Mouse (Mus musculus) kidney, postnatal 0 days (tissue): ENCODE results near the gene Cpeb3. TPM values are rescaled to one million over a fixed set of nuclear protein-coding genes. Genes with fewer than 3 reads are reported as not detected.

Source experiments
- ATAC-seq: fragments of 200-750 bp; cut with Nextera tagmentation; replicated peaks from 2 replicates; pipeline ENCODE4 v1.8.0; 2017; ENCODE audit warnings: low read depth, moderate number of reproducible peaks, moderate TSS enrichment, moderate library complexity; ENCODE audit not compliant: low FRiP score
- DNase-seq: peaks from one replicate; pipeline ENCODE4 v3.0.0-alpha.2; 2016; ENCODE audit warnings: low spot score
- H3K27ac ChIP-seq: fragments of 300-500 bp; sonication (generic); 2 replicates; pipeline ENCODE4 v1.5.1; 2014; ENCODE audit warnings: mild to moderate bottlenecking
- H3K27me3 ChIP-seq: fragments of 300-500 bp; sonication (generic); 2 replicates; pipeline ENCODE4 v1.6.1; 2014; ENCODE audit warnings: low read length, mixed read lengths; ENCODE audit not compliant: insufficient read depth
- H3K36me3 ChIP-seq: fragments of 300-500 bp; sonication (generic); 2 replicates; pipeline ENCODE4 v1.6.1; 2014; ENCODE audit warnings: low read length, mixed read lengths; ENCODE audit not compliant: insufficient read depth
- H3K4me1 ChIP-seq: fragments of 300-500 bp; sonication (generic); replicated peaks from 2 replicates; pipeline ENCODE4 v1.6.1; 2014; ENCODE audit warnings: antibody characterized with exemption, low read length, mixed read lengths; ENCODE audit not compliant: insufficient read depth
- H3K4me2 ChIP-seq: fragments of 300-500 bp; sonication (generic); 2 replicates; pipeline ENCODE4 v1.6.1; 2014; ENCODE audit warnings: mild to moderate bottlenecking, low read length, moderate library complexity, mixed read lengths
- H3K4me3 ChIP-seq: fragments of 300-500 bp; sonication (generic); replicated peaks from 2 replicates; pipeline ENCODE4 v1.5.1; 2014; ENCODE audit warnings: low read depth, low read length
- H3K9ac ChIP-seq: fragments of 300-500 bp; sonication (generic); 2 replicates; pipeline ENCODE4 v1.6.1; 2014; ENCODE audit warnings: low read depth, low read length
- H3K9me3 ChIP-seq: fragments of 300-500 bp; sonication (generic); replicated peaks from 2 replicates; pipeline ENCODE4 v1.6.1; 2016; ENCODE audit warnings: low read length, inconsistent platforms, mixed read lengths
- CTCF ChIP-seq: IDR thresholded peaks from 2 replicates; pipeline ENCODE4 v1.5.1; 2016; ENCODE audit warnings: antibody characterized with exemption, low read depth, mild to moderate bottlenecking, moderate library complexity
- WGBS: fragments of 180-500 bp; shearing (Covaris S2); extraction: QIAGEN DNeasy Blood & Tissue Kit; methylation state at CpG from one replicate; pipeline ENCODE4 v1.1.7; 2014; 5-methylcytosine and 5-hydroxymethylcytosine counted together
- polyA plus RNA-seq: library from polyadenylated mRNA; unstranded; fragments of >200 nt; fragmentation: Nextera tagmentation; extraction: Ambion mirVana; gene quantifications from 2 replicates; pipeline ENCODE4 v1.2.1, GENCODE M21; 2015

Gene Cpeb3
- polyA plus RNA-seq, 1 experiment from 2014 or later: 2.1 TPM

DNA sequence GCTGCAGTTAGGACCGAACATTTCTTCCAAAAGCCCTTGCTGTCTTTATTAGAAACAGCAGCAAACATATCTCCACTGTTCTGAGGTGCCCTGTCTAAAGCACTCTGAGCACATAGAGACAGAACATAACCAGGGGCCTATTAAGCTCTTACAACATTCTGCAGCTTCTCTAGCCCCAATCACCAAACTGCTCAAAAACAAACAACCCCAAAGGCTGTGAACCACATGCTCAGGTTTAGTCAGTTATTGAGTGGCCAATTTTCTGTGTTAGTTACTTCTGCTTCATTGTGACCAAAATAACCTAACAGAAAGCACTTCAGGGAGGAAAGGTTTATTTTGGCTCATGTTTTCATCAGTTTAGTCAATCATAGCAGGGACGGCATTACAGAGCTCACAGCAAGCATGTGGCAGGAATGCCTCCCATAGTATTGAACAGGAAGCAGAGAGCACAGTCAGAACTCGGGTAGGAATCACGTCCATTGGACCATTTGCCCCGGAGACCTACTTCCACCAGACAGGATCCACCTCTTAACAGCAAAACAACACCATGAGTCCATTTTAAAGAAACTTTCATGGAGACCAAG is 15.8 kb downstream of the Cpeb3 start:
- H3K4me2 ChIP-seq: no peak overlapping the region
- no peak overlapping the region for H3K9ac ChIP-seq
- H3K27ac ChIP-seq: 0 out of 2 replicates have a peak overlapping the region, but pooled peaks have one; percentile 37
- H3K27me3 ChIP-seq: no peaks in the 10 kb centered on the region
- no peaks in the 10 kb centered on the region for H3K4me1 ChIP-seq
- 46% methylated on average over 5 of the region's 5 CpGs for WGBS
- H3K9me3 ChIP-seq: no peaks in the 10 kb centered on the region
- DNase-seq (no peak), ATAC-seq (no peak)
- no peak overlapping the region for H3K4me3 ChIP-seq
- no peaks in the 10 kb centered on the region for H3K36me3 ChIP-seq
- TF ChIP-seq CTCF: no peak

DNA sequence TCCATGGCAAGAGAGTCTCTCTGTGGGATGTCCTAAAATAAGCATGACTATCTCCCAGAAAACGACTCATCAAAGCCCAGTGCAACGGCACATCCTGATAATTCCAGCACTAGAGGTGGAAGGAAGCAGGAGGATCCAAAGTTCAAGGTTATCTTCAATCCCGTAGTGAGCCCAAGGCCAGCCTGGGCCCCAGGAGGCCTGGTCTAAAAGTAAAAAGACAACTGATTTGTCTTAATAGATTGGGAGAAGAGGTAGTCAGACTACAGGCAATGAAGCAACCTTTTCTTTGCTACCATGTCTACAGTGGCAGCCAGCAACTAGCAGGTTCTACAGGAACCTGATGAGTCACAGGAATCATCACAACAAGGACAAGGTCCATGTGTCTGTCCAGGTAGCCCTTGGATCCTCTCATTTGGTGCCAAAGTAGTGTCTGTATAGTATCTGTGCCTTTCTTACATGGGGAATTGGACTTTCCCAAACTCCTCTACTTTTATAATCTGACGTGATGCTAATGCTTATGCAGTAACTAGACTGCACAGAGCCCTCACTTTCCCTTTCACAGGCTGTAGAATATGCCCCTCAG is 19.9 kb downstream of the Cpeb3 start:
- ATAC-seq (no peak), DNase-seq (no peak)
- no peak overlapping the region for H3K27ac ChIP-seq
- no peaks in the 10 kb centered on the region for H3K36me3 ChIP-seq
- H3K9ac ChIP-seq: no peak overlapping the region
- no peak overlapping the region for H3K4me2 ChIP-seq
- H3K4me1 ChIP-seq: no peaks in the 10 kb centered on the region
- H3K4me3 ChIP-seq: no peak overlapping the region
- WGBS: 65% methylated on average over 4 of the region's 4 CpGs
- TF ChIP-seq CTCF: no peak
- no peaks in the 10 kb centered on the region for H3K27me3 ChIP-seq
- no peaks in the 10 kb centered on the region for H3K9me3 ChIP-seq

DNA sequence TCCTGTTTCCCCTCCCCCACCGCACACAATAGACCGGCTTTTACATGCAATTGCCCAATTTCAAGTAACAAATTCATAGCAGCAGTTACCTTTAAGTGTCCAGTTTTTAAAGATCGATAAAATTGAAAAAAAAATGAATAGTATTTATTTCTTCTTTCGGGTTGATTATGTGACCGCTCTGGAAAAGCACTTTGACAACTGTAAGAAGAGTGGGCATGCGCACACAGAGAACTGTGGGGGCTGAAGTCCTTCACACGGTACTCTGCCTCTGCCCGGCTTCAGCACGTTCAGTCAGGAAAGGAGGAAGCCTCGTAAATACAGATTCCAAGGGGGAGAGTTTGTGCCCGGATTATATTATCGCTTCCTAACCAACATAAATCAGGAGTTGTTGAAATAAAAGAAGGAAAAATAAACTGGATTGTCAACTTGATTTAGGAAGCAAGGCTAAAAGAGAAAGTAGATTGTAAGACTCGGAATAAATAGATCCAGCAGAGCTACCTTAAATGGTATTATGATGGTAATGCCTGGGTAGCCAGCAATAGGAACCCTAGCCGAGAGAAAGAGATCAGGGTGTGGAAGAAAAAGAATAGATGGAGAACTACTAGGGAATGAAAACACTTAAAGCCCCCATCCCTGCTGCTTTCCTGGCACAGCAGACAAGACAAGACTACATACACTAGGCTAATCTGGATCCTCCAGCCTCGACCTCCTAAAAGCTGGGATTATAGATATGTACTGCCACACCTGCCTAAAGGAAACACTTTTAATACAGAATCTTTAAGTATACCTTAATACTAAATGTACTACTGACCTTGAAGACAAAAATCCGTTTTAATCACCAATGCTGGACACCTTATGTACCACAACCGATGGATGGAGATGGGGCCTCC is 30.3 kb downstream of the Cpeb3 start:
- 0 out of 2 replicates have a peak, but pooled peaks cover 9% of the 10 kb centered on the region for H3K4me1 ChIP-seq
- 13% methylated on average over 17 of the region's 17 CpGs for WGBS
- TF ChIP-seq CTCF: no peak
- no peaks in the 10 kb centered on the region for H3K9me3 ChIP-seq
- DNase-seq: peak; percentile 90
- no peaks in the 10 kb centered on the region for H3K36me3 ChIP-seq
- no peak overlapping the region for H3K27ac ChIP-seq
- ATAC-seq: peak; percentile 74
- no peaks in the 10 kb centered on the region for H3K27me3 ChIP-seq
- peak overlapping the region; percentile 27 for H3K4me3 ChIP-seq
- H3K4me2 ChIP-seq: peak overlapping the region; percentile 48
- no peak overlapping the region for H3K9ac ChIP-seq

DNA sequence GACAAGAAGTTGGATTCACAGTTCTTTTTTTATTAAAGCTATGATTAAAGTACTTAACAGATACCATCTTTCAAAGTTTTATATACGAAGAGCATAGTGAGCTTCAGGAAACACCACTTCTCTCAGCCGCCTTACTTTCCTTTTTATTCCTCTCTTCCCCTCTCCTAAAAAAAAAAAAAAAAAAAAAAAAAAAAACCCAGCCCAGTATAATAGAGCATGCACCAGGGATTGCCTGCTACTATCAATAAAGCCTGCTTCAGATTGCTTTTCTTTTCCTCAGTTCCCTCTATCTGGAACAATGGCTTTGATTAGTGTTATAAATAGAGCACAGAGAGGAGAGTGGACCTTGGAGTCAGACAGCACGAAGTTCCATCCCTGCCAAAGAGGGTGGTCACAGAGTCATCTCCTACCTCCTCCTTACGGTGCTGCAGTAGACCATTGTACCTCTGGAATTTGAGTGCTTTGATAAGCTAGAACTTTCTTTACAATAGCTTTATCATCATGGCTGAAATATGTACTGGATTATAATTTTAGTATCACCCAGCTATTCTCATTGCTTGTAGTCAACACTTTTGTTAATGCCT is 31.4 kb downstream of the Cpeb3 start:
- no peak overlapping the region for H3K9ac ChIP-seq
- no peak overlapping the region for H3K4me3 ChIP-seq
- H3K4me1 ChIP-seq: 0 out of 2 replicates have a peak, but pooled peaks cover 9% of the 10 kb centered on the region
- no peak for DNase-seq
- no peak for TF ChIP-seq CTCF
- no peaks in the 10 kb centered on the region for H3K27me3 ChIP-seq
- H3K36me3 ChIP-seq: no peaks in the 10 kb centered on the region
- no peak overlapping the region for H3K27ac ChIP-seq
- no peaks in the 10 kb centered on the region for H3K9me3 ChIP-seq
- 0 out of 2 replicates have a peak overlapping the region, but pooled peaks have one; percentile 5 for H3K4me2 ChIP-seq
- no peak for ATAC-seq
- WGBS: 43% methylated on average over 4 of the region's 4 CpGs

DNA sequence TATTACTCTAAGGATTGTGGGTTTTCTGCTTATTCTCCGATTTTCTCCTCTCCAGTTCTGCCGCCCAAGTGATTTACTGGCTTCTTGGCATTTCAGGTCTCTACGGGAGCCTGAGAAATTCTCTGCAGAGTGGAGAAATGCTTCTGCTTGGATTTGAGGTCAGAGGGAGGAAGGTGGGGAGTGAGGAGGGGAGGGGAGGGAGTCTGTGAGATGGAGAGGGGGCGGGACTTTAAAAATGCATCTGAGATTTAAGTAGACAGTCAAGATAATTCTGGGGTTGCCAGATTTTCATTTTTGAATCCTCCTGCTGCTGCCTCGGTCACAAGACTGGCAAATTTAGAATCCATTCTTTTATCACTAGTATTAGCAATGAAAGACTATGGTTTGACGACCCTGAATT is 32.5 kb downstream of the Cpeb3 start:
- TF ChIP-seq CTCF: no peak
- Histone ChIP-seq H3K27me3 (no peaks in the 10 kb centered on the region), H3K9me3 (no peaks in the 10 kb centered on the region), H3K4me1 (0 out of 2 replicates have a peak, but pooled peaks cover 9% of the 10 kb centered on the region), H3K36me3 (no peaks in the 10 kb centered on the region), H3K4me3 (peak overlapping the region; percentile 72), H3K27ac (peak overlapping the region; percentile 91), H3K4me2 (peak overlapping the region; percentile 100), H3K9ac (peak overlapping the region; percentile 69; the same call in 1 of the 2 replicates)
- 7% methylated on average over 6 of the region's 6 CpGs for WGBS
- DNase-seq (peak; percentile 34), ATAC-seq (no peak)

DNA sequence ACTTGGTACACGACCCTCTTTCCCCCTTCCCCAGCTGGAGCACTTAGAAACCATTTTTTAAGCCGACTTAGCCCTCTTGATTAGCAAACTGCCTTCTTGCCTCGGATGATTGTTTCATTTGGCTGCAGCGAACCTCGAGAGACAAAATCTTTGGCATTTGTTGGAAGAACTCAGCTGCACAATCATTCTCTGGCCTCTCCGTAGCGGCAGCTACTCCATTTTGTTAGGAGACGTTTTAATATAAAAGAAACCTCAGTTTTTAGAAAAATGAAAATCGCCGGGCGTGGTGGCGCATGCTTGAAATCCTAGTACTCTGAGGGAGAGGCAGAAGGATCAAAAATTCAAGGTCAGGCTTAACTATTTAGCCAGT is 33.0 kb downstream of the Cpeb3 start:
- Histone ChIP-seq H3K4me3 (peak overlapping the region; percentile 72), H3K9ac (peak overlapping the region; percentile 69), H3K4me2 (peak overlapping the region; percentile 100), H3K9me3 (no peaks in the 10 kb centered on the region), H3K4me1 (0 out of 2 replicates have a peak, but pooled peaks cover 9% of the 10 kb centered on the region), H3K27me3 (no peaks in the 10 kb centered on the region), H3K27ac (peak overlapping the region; percentile 91), H3K36me3 (no peaks in the 10 kb centered on the region)
- under 1% methylated on average over 12 of the region's 12 CpGs for WGBS
- ATAC-seq: no peak
- no peak for DNase-seq
- no peak for TF ChIP-seq CTCF
